Mouse (Mus musculus): ENCODE data around the gene Zfp111.

The Zfp111 gene

GRCm38 (mm10) chr7:24211343-24211742, at the start of gene Zfp111:
Gene Zfp111, minus strand, starts transcription at chr7:24211443.
- no peak for DNase-seq (ENCODE audit: low read depth, low spot score)

DNA sequence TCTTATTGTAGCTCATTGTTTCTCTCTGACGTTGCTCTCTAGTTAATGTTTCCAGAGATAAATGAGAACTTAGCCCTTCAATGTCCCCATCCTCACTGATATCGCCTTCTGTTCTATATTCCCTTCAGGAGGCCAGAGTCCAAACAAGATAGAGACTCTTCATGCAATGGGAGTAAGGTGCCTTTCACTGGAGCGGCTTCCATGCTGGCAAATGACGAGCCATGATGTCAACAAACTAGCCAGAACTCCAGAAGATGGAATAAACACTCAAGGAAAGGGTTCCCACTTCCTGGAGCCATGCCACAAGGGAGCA, 48.7 kb upstream of the Zfp111 start:
- no peak for DNase-seq (ENCODE audit: low read depth, low spot score)

GRCm38 (mm10) chr7:24259306-24259999, 48.2 kb upstream of the Zfp111 start:
- DNase-seq (ENCODE audit: low read depth, low spot score) = no peak

GRCm38 (mm10) chr7:24254633-24255474, 43.6 kb upstream of the Zfp111 start, which contains the start of gene Zfp108:
Gene Zfp108, plus strand, starts transcription at chr7:24254794.
- peak; percentile 81 for DNase-seq (ENCODE audit: low read depth, low spot score)

DNA sequence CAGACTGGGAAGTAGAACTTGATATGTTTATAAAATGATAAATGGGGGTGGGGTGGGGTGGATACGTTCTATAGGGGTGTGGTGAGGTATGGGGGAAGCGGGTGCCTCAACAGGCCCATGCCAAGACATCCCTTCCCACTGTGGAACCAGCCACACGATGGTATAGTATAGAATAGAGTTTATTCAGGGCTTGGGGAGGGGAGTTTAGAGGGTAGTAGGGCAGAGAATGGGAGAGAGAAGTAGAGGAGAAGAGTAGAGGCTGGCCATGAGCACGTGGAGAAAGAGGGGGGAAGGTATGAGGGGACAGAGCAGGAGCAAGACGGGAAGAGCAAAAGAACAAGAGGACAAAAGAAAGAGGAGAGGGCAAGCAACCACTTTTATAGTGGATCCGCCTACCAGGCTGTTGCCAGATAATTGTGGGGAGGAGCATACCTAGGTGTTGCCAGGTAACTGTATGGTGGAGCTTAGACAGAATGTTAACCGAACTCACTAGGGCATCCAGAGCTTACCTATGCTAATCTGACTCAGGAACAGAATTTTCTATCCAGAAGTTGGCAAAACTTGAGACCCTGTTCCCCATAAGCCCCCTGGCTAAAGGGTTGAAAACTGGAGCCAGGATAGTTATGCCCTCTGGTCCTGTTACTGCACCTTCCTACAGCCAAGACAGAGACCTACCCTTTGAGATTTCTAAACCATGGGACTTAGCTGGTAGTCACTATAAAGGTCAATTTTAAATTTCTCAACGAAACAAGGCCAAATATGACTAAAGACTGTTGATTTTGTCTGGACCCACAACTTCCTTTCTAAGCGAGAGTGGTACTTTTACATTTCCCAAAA, 42.8 kb upstream of the Zfp111 start:
- DNase-seq (ENCODE audit: low read depth, low spot score) = no peak

DNA sequence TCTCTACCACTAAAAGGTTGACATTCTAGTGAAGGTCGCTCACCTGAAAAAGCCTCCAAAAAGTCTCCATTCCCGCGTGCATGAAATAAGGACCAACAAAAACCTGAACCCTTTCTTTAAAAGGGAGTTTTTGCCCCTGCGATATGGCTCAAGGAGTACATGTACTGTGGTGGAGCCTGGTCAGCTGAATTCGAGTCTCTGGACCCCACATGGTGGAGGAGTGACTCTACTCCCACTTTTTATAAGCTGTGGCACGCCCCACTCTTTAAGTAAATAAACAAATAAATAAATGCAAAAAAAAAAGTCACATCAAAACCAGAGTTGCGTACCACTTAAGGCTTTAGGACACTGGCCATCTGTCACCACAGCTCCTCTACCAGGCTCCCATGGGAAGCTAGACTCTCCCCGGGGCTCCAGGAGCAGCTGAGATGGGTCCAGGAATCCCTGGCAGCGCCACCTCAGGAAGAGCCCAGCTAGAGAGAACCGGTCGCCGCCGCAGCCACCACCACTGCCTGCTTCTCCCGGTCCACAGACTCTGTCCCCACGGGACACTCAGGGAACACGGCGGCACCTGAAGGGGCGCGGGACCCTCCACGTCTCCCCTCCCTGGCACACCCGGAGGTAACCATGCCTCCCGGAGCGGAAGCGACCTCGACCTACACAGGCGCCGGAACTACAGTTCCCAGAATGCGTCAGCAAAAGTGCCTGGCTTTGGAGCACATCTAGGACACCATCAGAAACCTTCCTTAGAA, 26.0 kb upstream of the Zfp111 start, which contains the start of gene Zfp109:
Zfp109 (minus strand) TSS at position 521 of the 752 bp plus-strand sequence.
- DNase-seq (ENCODE audit: low read depth, low spot score) = peak; percentile 64

DNA sequence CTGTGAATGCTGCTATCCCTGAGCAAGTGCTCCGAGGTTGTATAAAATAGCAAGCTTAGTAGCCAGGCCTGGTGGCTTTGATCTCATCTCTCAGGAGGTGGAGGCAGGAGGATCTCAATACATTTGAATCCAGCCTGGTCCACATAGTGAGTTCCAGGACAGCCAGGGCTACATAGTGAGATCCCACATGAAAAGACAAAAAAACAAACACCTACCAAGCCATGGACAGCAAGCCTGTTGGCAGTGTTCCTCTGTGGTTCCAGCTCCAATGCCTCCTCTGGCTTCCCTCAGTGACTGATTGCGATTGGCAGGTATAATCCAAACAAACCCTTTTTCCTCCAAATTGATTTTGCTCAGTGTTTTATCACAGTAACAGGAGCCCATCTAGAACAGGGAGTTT, 947 bp downstream of the Zfp111 start:
- no peak for DNase-seq (ENCODE audit: low read depth, low spot score)

DNA sequence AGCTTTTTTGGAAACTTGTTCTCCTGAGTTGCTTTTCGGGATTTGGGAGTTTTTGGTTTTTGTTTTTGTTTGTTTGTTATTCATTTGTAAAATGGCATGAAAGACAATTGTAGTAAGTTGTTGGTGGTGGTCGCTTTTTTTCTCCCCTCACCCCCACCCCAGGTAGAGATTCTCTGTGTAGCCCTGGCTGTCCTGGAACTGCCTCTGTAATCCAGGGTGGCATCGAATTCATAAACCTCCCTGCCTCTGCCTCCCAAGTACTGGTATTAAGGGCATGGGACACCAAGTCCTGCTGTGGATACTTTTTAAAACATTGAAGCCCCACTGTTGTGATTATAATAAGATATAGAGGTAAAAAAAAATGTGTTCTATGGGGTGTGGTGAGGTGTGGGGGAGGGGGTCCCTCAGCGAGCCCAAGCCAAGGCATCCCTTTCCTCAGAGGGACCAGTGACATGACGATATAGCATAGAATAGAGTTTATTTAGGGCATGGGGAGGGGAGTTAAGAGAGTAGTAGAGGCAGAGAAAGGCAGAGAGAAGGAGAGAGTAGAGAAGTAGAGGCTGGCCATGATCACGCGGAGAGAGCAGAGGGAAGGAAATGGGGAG, 2.9 kb downstream of the Zfp111 start:
- no peak for DNase-seq (ENCODE audit: low read depth, low spot score)

DNA sequence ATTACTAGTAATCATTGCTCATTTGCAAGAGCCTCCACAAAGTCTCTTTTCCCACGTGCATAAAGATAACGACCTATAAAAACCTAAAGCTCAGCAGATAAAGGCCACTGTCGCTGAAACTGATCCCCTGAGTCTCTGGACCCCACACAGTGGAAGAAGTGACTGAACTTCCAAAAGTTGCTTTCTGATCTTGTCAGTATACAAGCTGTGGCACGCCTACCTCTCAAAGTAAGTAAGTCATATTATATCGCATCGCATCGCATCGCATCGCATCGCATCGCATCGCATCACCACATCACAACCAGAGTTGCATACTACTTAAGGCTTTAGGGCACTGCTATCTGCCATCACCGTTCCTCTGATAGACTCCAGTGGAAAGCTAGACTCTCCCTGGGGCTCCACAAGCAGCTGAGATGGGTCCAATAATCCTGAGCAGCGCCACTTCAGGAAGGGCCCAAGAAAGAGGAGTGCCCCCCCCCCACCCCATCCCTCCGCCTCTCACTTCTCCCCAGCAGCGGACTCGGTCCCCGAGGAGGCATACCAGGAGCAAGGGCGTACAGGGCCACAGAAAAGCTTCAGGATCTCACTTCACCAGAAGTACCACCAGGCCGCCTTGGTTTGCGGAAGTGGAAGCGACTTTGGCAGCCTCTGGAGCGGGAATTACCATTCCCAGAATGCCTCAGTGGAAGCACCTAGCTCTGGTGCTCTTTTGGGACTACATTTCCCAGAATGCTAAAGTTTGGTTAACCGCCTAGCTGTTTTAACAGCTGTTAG, 3.6 kb downstream of the Zfp111 start:
- DNase-seq (ENCODE audit: low read depth, low spot score) = peak; percentile 84

DNA sequence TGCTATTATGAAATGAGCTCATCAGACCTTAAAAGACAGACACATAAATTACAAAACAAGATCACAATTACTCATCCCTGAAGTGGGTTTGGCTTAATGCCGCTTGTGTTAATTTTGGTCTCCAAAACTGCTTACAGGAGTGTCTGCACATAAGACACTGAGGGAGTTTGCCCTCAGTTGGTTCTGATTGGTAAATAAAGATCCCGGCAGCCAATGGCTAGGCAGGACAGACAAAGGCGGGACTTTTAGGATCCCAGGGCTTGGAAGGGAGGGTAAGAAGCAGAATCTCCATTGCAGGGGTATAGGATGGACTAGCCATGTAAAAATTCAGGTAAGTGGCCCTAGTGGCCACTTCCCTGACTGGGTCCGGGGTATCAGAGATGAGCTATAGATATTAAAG, 14.3 kb downstream of the Zfp111 start:
- no peak for DNase-seq (ENCODE audit: low read depth, low spot score)

GRCm38 (mm10) chr7:24193157-24193556, 18.1 kb downstream of the Zfp111 start:
- no peak for DNase-seq (ENCODE audit: low read depth, low spot score)

DNA sequence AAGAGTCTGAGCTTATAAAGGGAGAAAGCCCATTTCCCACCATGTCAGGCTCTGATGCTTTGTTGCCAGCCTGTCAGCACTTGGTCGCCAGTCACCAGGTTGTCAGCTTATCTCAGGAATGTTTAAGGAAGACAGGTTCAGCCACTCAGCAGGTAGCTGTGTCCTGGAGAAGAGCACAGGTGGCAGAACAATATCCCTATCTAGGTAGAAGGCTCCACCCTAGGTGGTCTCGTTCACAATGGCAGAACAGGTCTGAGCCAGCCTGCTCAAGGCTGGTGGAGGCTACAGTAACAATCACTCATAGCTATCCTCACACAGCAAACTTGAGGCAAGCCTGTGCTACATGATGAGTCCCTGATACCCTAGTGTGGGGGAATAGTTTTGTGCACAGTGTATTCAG, 19.9 kb downstream of the Zfp111 start:
- DNase-seq (ENCODE audit: low read depth, low spot score) = no peak

GRCm38 (mm10) chr7:24189571-24189944, 21.7 kb downstream of the Zfp111 start:
- no peak for DNase-seq (ENCODE audit: low read depth, low spot score)

- DNase-seq (ENCODE audit: low read depth, low spot score) = no peak
These were observed 22.2 kb downstream of the Zfp111 start for GRCm38 (mm10) chr7:24188901-24189570.

DNA sequence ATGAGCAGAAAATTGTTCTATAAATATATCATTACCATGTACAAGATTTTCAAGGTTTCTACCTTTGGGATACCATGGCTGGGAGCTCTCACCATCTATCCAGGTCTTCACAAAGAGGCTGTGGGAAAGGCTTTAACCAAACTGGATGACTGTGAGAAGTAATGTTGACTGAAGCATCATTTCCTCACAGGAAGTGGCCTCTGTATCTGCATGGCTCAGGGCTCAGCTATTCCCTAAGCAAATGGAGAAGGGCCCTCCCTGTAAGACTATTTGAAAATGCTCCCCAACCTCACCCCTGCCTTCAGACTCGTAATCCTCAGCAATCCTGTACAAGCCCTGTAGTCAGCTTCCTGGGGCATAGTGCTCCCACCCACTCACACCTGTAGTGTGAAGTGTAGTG, 23.6 kb downstream of the Zfp111 start:
- DNase-seq (ENCODE audit: low read depth, low spot score) = no peak

DNA sequence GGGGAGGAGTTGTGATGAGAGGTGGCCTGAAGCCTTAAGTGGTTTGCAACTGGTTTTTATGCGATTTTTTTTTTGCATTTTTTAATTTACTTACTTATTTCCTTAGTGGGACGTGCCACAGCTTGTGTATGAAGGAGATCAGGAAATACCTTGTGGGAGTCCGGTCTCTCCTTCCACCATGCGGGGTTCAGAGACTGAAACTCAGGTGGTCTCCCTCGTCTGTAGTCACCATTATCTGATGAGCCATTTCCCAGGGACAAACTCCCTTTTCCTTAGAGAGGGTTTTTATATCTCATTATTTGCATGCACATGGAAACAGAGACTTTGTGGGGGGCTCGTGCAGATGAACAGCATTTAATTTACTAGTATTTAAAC, 35.9 kb downstream of the Zfp111 start:
- no peak for DNase-seq (ENCODE audit: low read depth, low spot score)

- DNase-seq (ENCODE audit: low read depth, low spot score) = peak; percentile 82
These were observed 36.5 kb downstream of the Zfp111 start, which contains the start of gene Zfp114 for GRCm38 (mm10) chr7:24174618-24175336. Gene Zfp114, plus strand, starts transcription at chr7:24175060.

DNA sequence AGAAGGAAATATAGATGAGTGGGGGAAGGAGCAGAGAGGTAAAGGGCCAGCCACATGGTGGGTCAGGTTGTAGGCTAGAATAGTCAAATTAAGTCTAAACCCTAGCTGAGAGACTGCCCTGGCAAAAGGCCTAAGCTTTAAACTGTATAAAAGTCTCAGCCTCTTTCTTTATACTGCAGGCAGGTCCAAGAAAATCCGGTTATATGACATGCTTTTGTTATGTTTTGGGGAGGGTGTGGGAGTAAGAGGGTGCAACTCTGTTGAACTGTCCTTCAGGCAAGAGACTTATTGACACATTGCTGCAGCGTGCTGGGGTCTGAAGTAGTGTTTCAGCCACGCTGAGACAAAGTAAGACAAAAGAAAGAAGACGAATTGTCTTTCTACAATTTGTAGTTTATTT, 39.1 kb downstream of the Zfp111 start:
- no peak for DNase-seq (ENCODE audit: low read depth, low spot score)

DNA sequence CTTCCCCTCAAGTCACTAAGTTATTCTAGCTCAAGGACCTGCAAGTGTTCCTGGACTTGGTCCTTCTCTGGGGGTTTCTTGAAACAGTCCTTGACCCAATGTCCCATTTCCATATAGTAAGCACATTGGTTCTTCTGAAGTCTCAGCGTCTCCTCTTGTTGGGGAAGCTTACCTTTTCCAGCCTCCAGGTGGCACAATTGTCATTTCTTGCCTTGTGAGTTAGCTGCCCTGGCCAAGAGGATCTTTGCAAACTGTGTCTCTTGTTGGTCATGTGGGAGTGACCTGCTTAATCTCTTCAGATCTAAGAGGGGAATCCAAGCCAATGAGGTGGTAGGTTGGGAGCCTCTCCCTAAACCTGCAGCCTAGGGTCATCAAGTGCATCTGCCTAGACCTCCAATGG, 58.0 kb downstream of the Zfp111 start:
- peak; percentile 11 for DNase-seq (ENCODE audit: low read depth, low spot score)
